In genomic region chr17:74267415-74268180, GRCm38 (mm10) we compare ENCODE assay signal across 11 mouse cellular contexts. TPM values are rescaled to one million over a fixed set of nuclear protein-coding genes. Genes with fewer than 3 reads are reported as not detected.
DNase-seq lines count a peak whose midpoint lies in the region; ATAC-seq and TF ChIP-seq lines count a peak whose summit lies in the region.
"Had no signal": no experiment of that assay in that cellular context is flagged by ENCODE, and none has a peak within 500 bp of the region (broad histone marks: within the 10 kb centered on the region; RNA-seq: fewer than 3 reads in every experiment).

No protein-coding gene starts in this region.

- peaks cover 7% of the 10 kb centered on the region for H3K79me2 ChIP-seq in heart, adult 2 months (replicated peaks; ENCODE audit: control insufficient read depth, insufficient read depth, low read length)

- TF ChIP-seq CTCF in heart, adult 2 months (IDR thresholded peaks at IDR 0.05) = peak; percentile 51

- H3K4me1 ChIP-seq in heart, adult 2 months (ENCODE audit: control insufficient read depth, insufficient read depth, low read length) = peaks cover 10% of the 10 kb centered on the region
- peaks cover 86% of the 10 kb centered on the region for H3K4me1 ChIP-seq in liver, embryonic 13.5 days (replicated peaks)

- peak; percentile 93 for ATAC-seq in liver, embryonic 13.5 days (ENCODE audit: low read depth)
- ATAC-seq in cerebellum, adult (ENCODE audit: insufficient number of reproducible peaks, low FRiP score, low TSS enrichment) = no peak
- ATAC-seq: inflammation-experienced regulatory T-cells, adult 6 months had no signal

- peaks cover 9% of the 10 kb centered on the region for H3K36me3 ChIP-seq in heart, adult 2 months (ENCODE audit: control insufficient read depth, insufficient read depth, low read length)
- peaks cover 22% of the 10 kb centered on the region for H3K36me3 ChIP-seq in liver, embryonic 13.5 days
- H3K36me3 ChIP-seq: neural tube, embryonic 13.5 days had no signal

- H3K9ac ChIP-seq in heart, adult 2 months (ENCODE audit: low read depth, low read length) = no peak overlapping the region
- peak overlapping the region; percentile 54 for H3K9ac ChIP-seq in liver, embryonic 13.5 days
- H3K9ac ChIP-seq: neural tube, embryonic 13.5 days had no signal

- no peak overlapping the region for H3K27ac ChIP-seq in heart, adult 2 months
- H3K27ac ChIP-seq in liver, embryonic 13.5 days = peak overlapping the region; percentile 93
- H3K27ac ChIP-seq: neural tube, embryonic 13.5 days had no signal

- peak overlapping the region; percentile 50 for H3K4me2 ChIP-seq in liver, embryonic 13.5 days
- H3K4me2 ChIP-seq: neural tube, embryonic 13.5 days had no signal

- no peak for DNase-seq in heart, adult 2 months
- no peak for DNase-seq in heart, postnatal 25 days (ENCODE audit: low spot score)
- DNase-seq in 416B (ENCODE audit: low read depth) = peak; percentile 55
- DNase-seq in T-cell, adult 2 months (ENCODE audit: low spot score) = peak; percentile 12
- DNase-seq in liver, embryonic 13.5 days = peak; percentile 68
- no peak for DNase-seq in ovary, postnatal 36 days (ENCODE audit: low spot score)
- no peak for DNase-seq in gastrocnemius, postnatal 25 days
- DNase-seq: lung, postnatal 4 days had no signal

- WGBS in heart, adult 2 months = 89% methylated on average over 11 of the region's 11 CpGs
- WGBS in liver, embryonic 13.5 days (ENCODE audit: insufficient replicate concordance) = 49% methylated on average over 11 of the region's 11 CpGs

- no peak for TF ChIP-seq POLR2A in heart, adult 2 months (IDR thresholded peaks at IDR 0.05; ENCODE audit: insufficient read depth, low read depth, low read length)

- H3K9me3 ChIP-seq in liver, embryonic 13.5 days (replicated peaks) = peaks cover 6% of the 10 kb centered on the region; the same call in 1 of the 2 replicates
- H3K9me3 ChIP-seq: neural tube, embryonic 13.5 days had no signal

- no peak for TF ChIP-seq EP300 in heart, adult 2 months (IDR thresholded peaks at IDR 0.05; ENCODE audit: insufficient read depth, low read depth, low read length)

- intact Hi-C loops in heart, adult 2 months (cut with DNase I) = no loop called here
- intact Hi-C loops in heart, postnatal 25 days (cut with DNase I) = no loop called here

- H3K4me3 ChIP-seq in heart, adult 2 months = no peak overlapping the region
- H3K4me3 ChIP-seq in liver, embryonic 13.5 days (replicated peaks) = no peak overlapping the region
- H3K4me3 ChIP-seq: neural tube, embryonic 13.5 days had no signal

- no peaks in the 10 kb centered on the region for H3K27me3 ChIP-seq in heart, adult 2 months (ENCODE audit: control insufficient read depth, insufficient read depth, low read length)
- no peaks in the 10 kb centered on the region for H3K27me3 ChIP-seq in liver, embryonic 13.5 days
- H3K27me3 ChIP-seq: neural tube, embryonic 13.5 days had no signal

RNA-seq across cellular contexts. Expression of gene Memo1, which starts 27.7 kb away (rescaled TPM):
- total RNA-seq in heart, adult 2 months (2021) = 10 to 100 TPM; 56.7 to 66.7 TPM
- polyA plus RNA-seq in heart, adult 2 months (2012; rRNA removed) = 70.8 and 77.6 TPM in 2 replicates
- total RNA-seq in heart, postnatal 25 days (2021) = 10 to 100 TPM; 66.8 to 74.1 TPM
- 108 and 111 TPM in 2 replicates for polyA plus RNA-seq in liver, embryonic 13.5 days (2015; fragmentation: Nextera tagmentation; extraction: Ambion mirVana)
- 10 to 100 TPM; 50.8 to 58.1 TPM for total RNA-seq in gastrocnemius, postnatal 25 days (2021)

RNA-seq across cellular contexts. Expression of gene Dpy30, which starts 56.1 kb away (rescaled TPM):
- 10 to 100 TPM; 39.5 to 47.3 TPM for total RNA-seq in heart, adult 2 months (2021)
- polyA plus RNA-seq in heart, adult 2 months (2012; rRNA removed) = 34.6 and 47.3 TPM in 2 replicates
- total RNA-seq in heart, postnatal 25 days (2021) = 10 to 100 TPM; 49.0 to 49.1 TPM
- polyA plus RNA-seq in liver, embryonic 13.5 days (2015; fragmentation: Nextera tagmentation; extraction: Ambion mirVana) = 198 and 225 TPM in 2 replicates
- 10 to 100 TPM; 47.1 to 50.6 TPM for total RNA-seq in gastrocnemius, postnatal 25 days (2021)

Comparison
In these comparisons a context has a peak if more than half of its experiments do, and no peak if none do; other contexts are left out.
1. DNase-seq: peak in 416B (single experiment), T-cell, adult 2 months (single experiment) and liver, embryonic 13.5 days (single experiment); none in heart, adult 2 months (0 of 2), heart, postnatal 25 days (single experiment), ovary, postnatal 36 days (single experiment) and gastrocnemius, postnatal 25 days (single experiment).